Mouse (Mus musculus) liver, embryonic 14.5 days (tissue): Measurements from ENCODE around the gene Wdfy4. TPM values are rescaled to one million over a fixed set of nuclear protein-coding genes. Genes with fewer than 3 reads are reported as not detected.

Source experiments
- ATAC-seq: fragments of 200-750 bp; cut with Nextera tagmentation; 2 replicates; pipeline ENCODE4 v1.8.0; 2017; ENCODE audit warnings: moderate number of reproducible peaks, mild to moderate bottlenecking, moderate library complexity; ENCODE audit not compliant: insufficient read depth
- DNase-seq, 3 experiments: peaks; one replicate each; pipeline ENCODE4 v3.0.0-alpha.2; 2012 to 2013; ENCODE audit warnings: low read depth in 3 of 3, low spot score in 3 of 3
- H3K27ac ChIP-seq: fragments of 300-500 bp; sonication (generic); 2 replicates; pipeline ENCODE4 v1.5.1; 2014; ENCODE audit warnings: moderate library complexity, mild to moderate bottlenecking, control low read depth, inconsistent platforms
- H3K27me3 ChIP-seq: fragments of 300-500 bp; sonication (generic); 2 replicates; pipeline ENCODE4 v1.6.1; 2014; ENCODE audit warnings: mild to moderate bottlenecking, low read length, moderate library complexity; ENCODE audit not compliant: control insufficient read depth, insufficient read depth
- H3K36me3 ChIP-seq: fragments of 300-500 bp; sonication (generic); replicated peaks from 2 replicates; pipeline ENCODE4 v1.6.1; 2014; ENCODE audit warnings: low read depth; ENCODE audit not compliant: control insufficient read depth, insufficient read depth
- H3K4me1 ChIP-seq, 2 experiments: fragments of 200-500 bp in 1 of 2; fragments of 300-500 bp in 1 of 2; sonication (generic) in 1 of 2; replicated peaks; 2 replicates each; pipeline ENCODE4 v1.6.1; 2012 to 2014; ENCODE audit warnings: antibody characterized with exemption in 1 of 2, inconsistent platforms in 1 of 2, low read length in 1 of 2; ENCODE audit not compliant: control insufficient read depth in 2 of 2, insufficient read depth in 2 of 2
- H3K4me2 ChIP-seq: fragments of 300-500 bp; sonication (generic); 2 replicates; pipeline ENCODE4 v1.6.1; 2014; ENCODE audit warnings: low read depth, mild to moderate bottlenecking, control low read depth, moderate library complexity
- H3K4me3 ChIP-seq, 2 experiments: fragments of 200-500 bp in 1 of 2; fragments of 300-500 bp in 1 of 2; sonication (generic) in 1 of 2; 2 replicates each; pipeline ENCODE4 v1.5.1; 2012 to 2014; ENCODE audit warnings: low read depth in 2 of 2, low read length in 2 of 2, mild to moderate bottlenecking in 2 of 2, control low read depth in 1 of 2, inconsistent platforms in 1 of 2, moderate library complexity in 1 of 2; ENCODE audit not compliant: insufficient read depth in 1 of 2
- H3K9ac ChIP-seq: fragments of 300-500 bp; sonication (generic); replicated peaks from 2 replicates; pipeline ENCODE4 v1.6.1; 2014; ENCODE audit warnings: mild to moderate bottlenecking, control low read depth, moderate library complexity
- H3K9me3 ChIP-seq: fragments of 300-500 bp; sonication (generic); 2 replicates; pipeline ENCODE4 v1.6.1; 2016; ENCODE audit warnings: low read length, mixed read lengths; ENCODE audit not compliant: control insufficient read depth
- CTCF ChIP-seq: IDR thresholded peaks from 2 replicates; pipeline ENCODE4 v1.5.1; 2016; ENCODE audit warnings: antibody characterized with exemption, low read depth, control low read depth
- EP300 ChIP-seq: IDR thresholded peaks from 2 replicates; pipeline ENCODE4 v1.6.1; 2016; ENCODE audit warnings: antibody characterized with exemption, low read depth
- WGBS: fragments of 180-500 bp; shearing (Covaris S2); extraction: QIAGEN DNeasy Blood & Tissue Kit; methylation state at CpG from one replicate; pipeline ENCODE4 v1.1.7; 2014; ENCODE audit not compliant: insufficient replicate concordance; 5-methylcytosine and 5-hydroxymethylcytosine counted together
- polyA plus RNA-seq, 2 experiments: library from polyadenylated mRNA; depleted of rRNA in 1 of 2; stranded (reverse) in 1 of 2; unstranded in 1 of 2; fragments of >200 nt; fragmentation: Nextera tagmentation in 1 of 2; extraction: Ambion mirVana in 1 of 2; gene quantifications; 2 replicates each; pipeline versions ENCODE4 v1.2.1 to v1.2.3; 2012 to 2014

Wdfy4 gene
- polyA plus RNA-seq, 2 experiments: 1.2 TPM

DNA sequence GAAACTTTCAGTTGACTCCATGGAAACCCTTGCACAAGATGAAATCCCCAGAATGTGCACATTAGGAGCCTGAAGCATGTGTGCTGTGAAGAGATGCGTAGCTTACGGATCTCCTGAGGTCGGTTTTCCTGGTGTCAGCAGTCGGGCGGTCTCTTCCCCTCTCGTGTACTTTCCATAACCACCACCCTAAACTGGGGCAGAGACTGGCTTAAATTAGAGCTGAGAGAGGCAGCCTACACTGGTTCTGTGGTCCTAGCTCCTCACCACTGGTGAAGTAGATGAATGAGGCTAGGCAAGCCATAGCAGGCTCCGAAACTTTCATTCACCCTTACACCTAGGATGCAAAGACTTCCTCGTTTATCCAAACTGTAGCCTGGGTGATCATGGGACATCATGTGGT is 253.1 kb downstream of the Wdfy4 start:
- Histone ChIP-seq H3K4me3 (no peak overlapping the region), H3K27me3 (no peaks in the 10 kb centered on the region), H3K27ac (no peak overlapping the region), H3K9me3 (no peaks in the 10 kb centered on the region), H3K36me3 (no peaks in the 10 kb centered on the region), H3K4me2 (no peak overlapping the region), H3K9ac (no peak overlapping the region), H3K4me1 (no peaks in the 10 kb centered on the region)
- ATAC-seq (no peak), DNase-seq (no peak)
- no peak for TF ChIP-seq CTCF
- TF ChIP-seq EP300: no peak
- WGBS: 66% methylated on average over 8 of the region's 8 CpGs

DNA sequence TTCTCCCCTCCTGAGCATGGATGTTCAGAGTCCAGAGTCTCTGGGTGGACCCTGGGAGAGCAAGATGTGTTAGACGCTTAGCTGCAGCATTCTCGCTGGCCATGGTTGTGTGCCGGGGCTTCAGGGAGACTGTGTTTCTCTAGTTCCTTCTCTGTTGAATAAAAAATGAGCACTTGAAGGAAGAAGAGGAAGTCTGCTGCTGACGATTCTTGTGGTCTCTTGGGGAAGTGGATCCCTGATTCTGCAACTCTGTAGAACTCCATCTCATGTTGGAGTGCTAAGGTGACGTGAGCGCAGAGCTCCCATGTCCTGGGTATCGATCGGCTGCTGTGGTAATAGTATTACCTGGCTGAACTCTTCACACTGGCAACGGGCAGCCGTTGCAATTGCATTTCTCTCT is 253.6 kb downstream of the Wdfy4 start:
- Histone ChIP-seq H3K27me3 (no peaks in the 10 kb centered on the region), H3K27ac (no peak overlapping the region), H3K9me3 (no peaks in the 10 kb centered on the region), H3K4me2 (no peak overlapping the region), H3K4me3 (no peak overlapping the region), H3K9ac (no peak overlapping the region), H3K4me1 (no peaks in the 10 kb centered on the region), H3K36me3 (no peaks in the 10 kb centered on the region)
- 25% methylated on average over 10 of the region's 10 CpGs for WGBS
- ATAC-seq (no peak), DNase-seq (no peak)
- TF ChIP-seq CTCF: no peak
- no peak for TF ChIP-seq EP300

GRCm38 (mm10) chr14:32923871-32924270 is 261.4 kb downstream of the Wdfy4 start:
- Histone ChIP-seq H3K27ac (no peak overlapping the region), H3K4me1 (no peaks in the 10 kb centered on the region), H3K4me2 (no peak overlapping the region), H3K36me3 (no peaks in the 10 kb centered on the region), H3K9me3 (no peaks in the 10 kb centered on the region), H3K27me3 (no peaks in the 10 kb centered on the region), H3K4me3 (no peak overlapping the region), H3K9ac (no peak overlapping the region)
- ATAC-seq: no peak
- TF ChIP-seq EP300 (no peak), CTCF (no peak)
- 68% methylated on average over 9 of the region's 9 CpGs for WGBS
- no peak for DNase-seq

- TF ChIP-seq CTCF (no peak), EP300 (no peak)
These were observed 267.4 kb downstream of the Wdfy4 start for GRCm38 (mm10) chr14:32917919-32918318.

DNA sequence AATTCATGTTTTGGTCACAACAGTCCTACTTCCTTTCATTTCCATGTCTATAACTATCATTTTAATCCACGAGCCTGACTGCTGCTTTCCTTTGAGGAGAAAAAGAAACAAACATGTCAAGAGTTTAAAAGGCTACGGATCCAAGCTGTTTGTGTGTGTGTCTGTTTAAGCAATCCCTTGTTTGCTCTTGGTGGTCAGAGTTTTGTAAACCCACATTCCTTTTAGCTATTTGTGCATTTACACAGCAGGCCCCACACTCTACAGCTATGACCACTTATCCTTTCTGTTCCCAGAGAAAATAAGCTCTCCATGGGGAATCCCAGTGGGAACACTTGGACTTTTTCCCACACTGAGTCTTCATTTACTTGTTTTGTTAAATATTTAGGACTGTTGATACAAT is 269.9 kb downstream of the Wdfy4 start:
- Histone ChIP-seq H3K4me1 (0 out of 4 replicates have a peak, but pooled peaks cover 0 to 2% of the 10 kb centered on the region in 2 experiments), H3K36me3 (no peaks in the 10 kb centered on the region), H3K27me3 (no peaks in the 10 kb centered on the region), H3K27ac (no peak overlapping the region), H3K4me2 (no peak overlapping the region), H3K9me3 (no peaks in the 10 kb centered on the region), H3K9ac (no peak overlapping the region), H3K4me3 (no peak overlapping the region)
- DNase-seq (no peak), ATAC-seq (no peak)
- WGBS: 52% methylated on average over 2 of the region's 2 CpGs
- TF ChIP-seq EP300 (no peak), CTCF (no peak)

More at GRCm38 (mm10) chr14:32917919-32918318, 267.4 kb downstream of the Wdfy4 start:
- H3K9me3 ChIP-seq: no peaks in the 10 kb centered on the region
- no peak overlapping the region for H3K27ac ChIP-seq
- H3K9ac ChIP-seq: no peak overlapping the region
- ATAC-seq (no peak), DNase-seq (no peak)
- no peak overlapping the region for H3K4me2 ChIP-seq
- no peaks in the 10 kb centered on the region for H3K27me3 ChIP-seq
- WGBS: 75% methylated on average over 1 of the region's 1 CpGs
- 0 out of 4 replicates have a peak, but pooled peaks cover 0 to 2% of the 10 kb centered on the region in 2 experiments for H3K4me1 ChIP-seq
- no peak overlapping the region for H3K4me3 ChIP-seq
- H3K36me3 ChIP-seq: no peaks in the 10 kb centered on the region
